Mouse (Mus musculus) embryonic facial prominence, embryonic 11.5 days (tissue): ENCODE measurements at regions not wholly inside any gene's neighbourhood (a gene's known extent, or its start where the extent isn't known, plus 50 kb on each side); places are given as distances from the start of the nearest gene placed in this dataset.

Experiments
- ATAC-seq: fragments of 200-750 bp; cut with Nextera tagmentation; replicated peaks from 2 replicates; pipeline ENCODE4 v1.8.0; 2017; ENCODE audit warnings: low read depth; ENCODE audit not compliant: insufficient number of reproducible peaks, low FRiP score, low TSS enrichment
- DNase-seq: peaks from one replicate; pipeline ENCODE4 v3.0.0-alpha.2; 2015; ENCODE audit warnings: low spot score
- H3K27ac ChIP-seq: fragments of 300-500 bp; sonication (generic); replicated peaks from 2 replicates; pipeline ENCODE4 v1.5.1; 2014; ENCODE audit warnings: mild to moderate bottlenecking, low read depth, low read length, control low read depth
- H3K27me3 ChIP-seq: fragments of 300-500 bp; sonication (generic); 2 replicates; pipeline ENCODE4 v1.6.1; 2014; ENCODE audit warnings: mild to moderate bottlenecking, low read length, moderate library complexity, mixed read lengths; ENCODE audit not compliant: control insufficient read depth, insufficient read depth
- H3K36me3 ChIP-seq: fragments of 300-500 bp; sonication (generic); replicated peaks from 2 replicates; pipeline ENCODE4 v1.6.1; 2014; ENCODE audit warnings: low read depth, mild to moderate bottlenecking, low read length, moderate library complexity, mixed read lengths; ENCODE audit not compliant: control insufficient read depth, insufficient read depth
- H3K4me1 ChIP-seq: fragments of 300-500 bp; sonication (generic); 2 replicates; pipeline ENCODE4 v1.6.1; 2014; ENCODE audit warnings: low read length, mixed read lengths; ENCODE audit not compliant: control insufficient read depth, insufficient read depth
- H3K4me2 ChIP-seq: fragments of 300-500 bp; sonication (generic); 2 replicates; pipeline ENCODE4 v1.6.1; 2014; ENCODE audit warnings: low read depth, mild to moderate bottlenecking, control low read depth, low read length, moderate library complexity
- H3K4me3 ChIP-seq: fragments of 300-500 bp; sonication (generic); 2 replicates; pipeline ENCODE4 v1.5.1; 2014; ENCODE audit warnings: low read depth, low read length, control low read depth
- H3K9ac ChIP-seq: fragments of 300-500 bp; sonication (generic); replicated peaks from 2 replicates; pipeline ENCODE4 v1.6.1; 2014; ENCODE audit warnings: mild to moderate bottlenecking, control low read depth, low read length
- H3K9me3 ChIP-seq: fragments of 300-500 bp; sonication (generic); replicated peaks from 2 replicates; pipeline ENCODE4 v1.6.1; 2016; ENCODE audit warnings: mild to moderate bottlenecking, low read length, inconsistent platforms, mixed read lengths; ENCODE audit not compliant: control insufficient read depth
- WGBS: fragments of 180-500 bp; shearing (Covaris S2); extraction: QIAGEN DNeasy Blood & Tissue Kit; methylation state at CpG from one replicate; pipeline ENCODE4 v1.1.7; 2014; 5-methylcytosine and 5-hydroxymethylcytosine counted together

GRCm38 (mm10) chr1:143173836-143174235, 466.6 kb upstream of the B3galt2 start:
- Histone ChIP-seq H3K9me3 (no peaks in the 10 kb centered on the region), H3K9ac (no peak overlapping the region), H3K36me3 (no peaks in the 10 kb centered on the region), H3K4me2 (no peak overlapping the region), H3K27ac (no peak overlapping the region), H3K4me3 (no peak overlapping the region), H3K4me1 (no peaks in the 10 kb centered on the region), H3K27me3 (no peaks in the 10 kb centered on the region)
- DNase-seq, result no peak
- ATAC-seq, result no peak
- WGBS, result 82% methylated on average over 2 of the region's 2 CpGs

- 89% methylated on average over 3 of the region's 3 CpGs for WGBS
- no peak for ATAC-seq
Observed at GRCm38 (mm10) chr1:143192167-143192793, 448.2 kb upstream of the B3galt2 start.

GRCm38 (mm10) chr1:143200213-143200889, 440.1 kb upstream of the B3galt2 start:
- H3K4me2 ChIP-seq, result no peak overlapping the region
- H3K9me3 ChIP-seq, result no peaks in the 10 kb centered on the region
- H3K27ac ChIP-seq, result no peak overlapping the region
- 83% methylated on average over 4 of the region's 4 CpGs for WGBS
- no peak overlapping the region for H3K4me3 ChIP-seq
- ATAC-seq (no peak), DNase-seq (no peak)
- H3K9ac ChIP-seq, result no peak overlapping the region
- no peaks in the 10 kb centered on the region for H3K36me3 ChIP-seq
- H3K27me3 ChIP-seq, result no peaks in the 10 kb centered on the region
- no peaks in the 10 kb centered on the region for H3K4me1 ChIP-seq

More at GRCm38 (mm10) chr1:143192167-143192793, 448.2 kb upstream of the B3galt2 start:
- Histone ChIP-seq H3K4me2 (no peak overlapping the region), H3K9ac (no peak overlapping the region), H3K4me1 (no peaks in the 10 kb centered on the region), H3K4me3 (no peak overlapping the region), H3K27ac (no peak overlapping the region), H3K9me3 (no peaks in the 10 kb centered on the region), H3K36me3 (no peaks in the 10 kb centered on the region), H3K27me3 (no peaks in the 10 kb centered on the region)
- no peak for DNase-seq

- H3K4me3 ChIP-seq, result no peak overlapping the region
- ATAC-seq (no peak), DNase-seq (no peak)
- H3K36me3 ChIP-seq, result no peaks in the 10 kb centered on the region
- no peaks in the 10 kb centered on the region for H3K9me3 ChIP-seq
- H3K27ac ChIP-seq, result no peak overlapping the region
- no peaks in the 10 kb centered on the region for H3K27me3 ChIP-seq
- H3K4me2 ChIP-seq, result no peak overlapping the region
- no peak overlapping the region for H3K9ac ChIP-seq
- WGBS, result 84% methylated on average over 5 of the region's 5 CpGs
- no peaks in the 10 kb centered on the region for H3K4me1 ChIP-seq
Observed at GRCm38 (mm10) chr1:143200971-143201370, 439.5 kb upstream of the B3galt2 start.

GRCm38 (mm10) chr1:143202182-143202581, 438.3 kb upstream of the B3galt2 start:
- WGBS, result 95% methylated on average over 3 of the region's 3 CpGs
- Histone ChIP-seq H3K4me2 (no peak overlapping the region), H3K9ac (no peak overlapping the region), H3K9me3 (no peaks in the 10 kb centered on the region), H3K27ac (no peak overlapping the region), H3K36me3 (no peaks in the 10 kb centered on the region), H3K27me3 (no peaks in the 10 kb centered on the region), H3K4me1 (no peaks in the 10 kb centered on the region), H3K4me3 (no peak overlapping the region)
- ATAC-seq (no peak), DNase-seq (no peak)

- H3K27ac ChIP-seq, result no peak overlapping the region
- H3K9ac ChIP-seq, result no peak overlapping the region
- H3K27me3 ChIP-seq, result no peaks in the 10 kb centered on the region
- H3K4me1 ChIP-seq, result no peaks in the 10 kb centered on the region
- ATAC-seq (no peak), DNase-seq (no peak)
- no peaks in the 10 kb centered on the region for H3K36me3 ChIP-seq
- H3K4me3 ChIP-seq, result no peak overlapping the region
- H3K4me2 ChIP-seq, result no peak overlapping the region
- H3K9me3 ChIP-seq, result no peaks in the 10 kb centered on the region
Observed at GRCm38 (mm10) chr1:143204070-143204469, 436.4 kb upstream of the B3galt2 start.

GRCm38 (mm10) chr1:143206995-143207394, 433.5 kb upstream of the B3galt2 start:
- Histone ChIP-seq H3K27ac (no peak overlapping the region), H3K4me3 (no peak overlapping the region), H3K36me3 (no peaks in the 10 kb centered on the region), H3K27me3 (no peaks in the 10 kb centered on the region), H3K4me2 (no peak overlapping the region), H3K9ac (no peak overlapping the region), H3K9me3 (no peaks in the 10 kb centered on the region), H3K4me1 (no peaks in the 10 kb centered on the region)
- ATAC-seq (no peak), DNase-seq (no peak)
- 88% methylated on average over 3 of the region's 3 CpGs for WGBS

- no peak overlapping the region for H3K9ac ChIP-seq
- 74% methylated on average over 6 of the region's 6 CpGs for WGBS
- no peak overlapping the region for H3K27ac ChIP-seq
- no peak overlapping the region for H3K4me2 ChIP-seq
- no peak for ATAC-seq
- H3K36me3 ChIP-seq, result no peaks in the 10 kb centered on the region
- H3K9me3 ChIP-seq, result no peaks in the 10 kb centered on the region
- no peak for DNase-seq
- H3K27me3 ChIP-seq, result no peaks in the 10 kb centered on the region
- no peak overlapping the region for H3K4me3 ChIP-seq
- no peaks in the 10 kb centered on the region for H3K4me1 ChIP-seq
Observed at GRCm38 (mm10) chr1:143207399-143208065, 432.9 kb upstream of the B3galt2 start.
